ENCODE assay signal across 20 mouse cellular contexts in the genomic region with DNA sequence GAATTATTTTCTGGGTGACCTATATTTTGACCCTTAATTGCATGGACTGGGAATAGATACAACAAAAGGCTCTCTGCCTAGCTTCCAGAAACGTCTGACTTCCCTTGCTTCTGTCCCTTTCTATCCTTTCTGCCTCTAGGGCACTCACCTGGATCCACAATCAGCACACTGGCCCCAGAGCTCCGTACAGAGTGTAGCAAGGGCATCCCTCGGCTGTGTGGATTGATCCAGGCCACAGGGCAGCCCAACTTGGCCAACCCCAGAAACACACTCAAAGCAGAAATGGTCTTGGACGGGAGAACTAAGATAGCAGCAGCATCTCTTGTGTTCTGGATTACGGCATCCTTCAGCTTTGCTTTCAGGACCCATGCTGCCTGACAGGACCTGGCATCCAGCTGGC. TPM values are rescaled to one million over a fixed set of nuclear protein-coding genes. Genes with fewer than 3 reads are reported as not detected.
DNase-seq lines count a peak whose midpoint lies in the region; ATAC-seq and TF ChIP-seq lines count a peak whose summit lies in the region.
"Had no signal": no experiment of that assay in that cellular context is flagged by ENCODE, and none has a peak within 500 bp of the region (broad histone marks: within the 10 kb centered on the region; RNA-seq: fewer than 3 reads in every experiment).

No protein-coding gene starts in this region.

- H3K27ac ChIP-seq in liver, embryonic 14.5 days, result no peak overlapping the region
- no peak overlapping the region for H3K27ac ChIP-seq in liver, embryonic 12.5 days
- peak overlapping the region; percentile 58; the same call in 1 of the 2 replicates for H3K27ac ChIP-seq in liver, embryonic 16.5 days (ENCODE audit: low read length)
- peak overlapping the region; percentile 85 for H3K27ac ChIP-seq in liver, postnatal 0 days (ENCODE audit: low read depth)
- H3K27ac ChIP-seq: embryonic facial prominence, embryonic 10.5 days; embryonic facial prominence, embryonic 12.5 days; forebrain, embryonic 12.5 days had no signal

- no peak overlapping the region for H3K4me3 ChIP-seq in liver, embryonic 14.5 days (ENCODE audit: insufficient read depth in 1 of 2, low read depth in 2 of 2, low read length in 2 of 2)
- no peak overlapping the region for H3K4me3 ChIP-seq in liver, embryonic 12.5 days
- no peak overlapping the region for H3K4me3 ChIP-seq in liver, embryonic 16.5 days (ENCODE audit: low read depth, low read length)
- peak overlapping the region; percentile 34 for H3K4me3 ChIP-seq in liver, postnatal 0 days (ENCODE audit: low read depth, low read length)
- H3K4me3 ChIP-seq: embryonic facial prominence, embryonic 10.5 days; embryonic facial prominence, embryonic 12.5 days; forebrain, embryonic 12.5 days had no signal

- H3K4me2 ChIP-seq in liver, embryonic 14.5 days (ENCODE audit: low read depth), result 0 out of 2 replicates have a peak overlapping the region, but pooled peaks have one; percentile 11
- H3K4me2 ChIP-seq in liver, embryonic 12.5 days, result no peak overlapping the region
- peak overlapping the region; percentile 19 for H3K4me2 ChIP-seq in liver, embryonic 16.5 days (ENCODE audit: low read depth, low read length)
- H3K4me2 ChIP-seq in liver, postnatal 0 days (ENCODE audit: low read depth, low read length), result peak overlapping the region; percentile 68
- H3K4me2 ChIP-seq: embryonic facial prominence, embryonic 12.5 days; forebrain, embryonic 12.5 days had no signal

- H3K9me3 ChIP-seq in liver, embryonic 14.5 days (ENCODE audit: control insufficient read depth, low read length), result no peaks in the 10 kb centered on the region
- no peaks in the 10 kb centered on the region for H3K9me3 ChIP-seq in liver, embryonic 12.5 days (replicated peaks)
- H3K9me3 ChIP-seq in liver, embryonic 16.5 days (replicated peaks; ENCODE audit: control insufficient read depth, low read length), result no peaks in the 10 kb centered on the region
- H3K9me3 ChIP-seq in liver, postnatal 0 days (ENCODE audit: low read length), result no peaks in the 10 kb centered on the region
- H3K9me3 ChIP-seq: embryonic facial prominence, embryonic 10.5 days; embryonic facial prominence, embryonic 12.5 days; forebrain, embryonic 12.5 days had no signal

- 61% methylated on average over 5 of the region's 5 CpGs for WGBS in liver, embryonic 14.5 days (ENCODE audit: insufficient replicate concordance)
- WGBS in liver, embryonic 12.5 days (ENCODE audit: insufficient replicate concordance), result 59% methylated on average over 5 of the region's 5 CpGs
- WGBS in liver, embryonic 16.5 days (ENCODE audit: insufficient replicate concordance), result 49% methylated on average over 5 of the region's 5 CpGs
- 53% methylated on average over 5 of the region's 5 CpGs for WGBS in liver, postnatal 0 days (ENCODE audit: insufficient replicate concordance)

- H3K27me3 ChIP-seq in liver, embryonic 14.5 days (ENCODE audit: control insufficient read depth, insufficient read depth, low read length), result no peaks in the 10 kb centered on the region
- no peaks in the 10 kb centered on the region; the same call in 1 of the 2 replicates for H3K27me3 ChIP-seq in liver, embryonic 12.5 days (replicated peaks)
- H3K27me3 ChIP-seq in liver, embryonic 16.5 days (ENCODE audit: control insufficient read depth, insufficient read depth, low read depth, low read length), result no peaks in the 10 kb centered on the region
- H3K27me3 ChIP-seq in liver, postnatal 0 days (ENCODE audit: insufficient read depth, low read length), result no peaks in the 10 kb centered on the region
- H3K27me3 ChIP-seq: embryonic facial prominence, embryonic 12.5 days had no signal

- H3K4me1 ChIP-seq in liver, embryonic 14.5 days (replicated peaks; ENCODE audit: control insufficient read depth in 2 of 2, insufficient read depth in 2 of 2, low read length in 1 of 2), result no peaks in the 10 kb centered on the region
- no peaks in the 10 kb centered on the region for H3K4me1 ChIP-seq in liver, embryonic 12.5 days
- peaks cover 4% of the 10 kb centered on the region; the same call in 1 of the 2 replicates for H3K4me1 ChIP-seq in liver, embryonic 16.5 days (ENCODE audit: control insufficient read depth, low read depth, low read length)
- H3K4me1 ChIP-seq in liver, postnatal 0 days (ENCODE audit: insufficient read depth), result no peaks in the 10 kb centered on the region
- H3K4me1 ChIP-seq: embryonic facial prominence, embryonic 10.5 days; embryonic facial prominence, embryonic 12.5 days; forebrain, embryonic 12.5 days had no signal

- TF ChIP-seq EP300 in liver, embryonic 14.5 days (IDR thresholded peaks at IDR 0.05; ENCODE audit: low read depth), result no peak
- TF ChIP-seq EP300 in liver, postnatal 0 days (IDR thresholded peaks at IDR 0.05; ENCODE audit: low read depth), result no peak

- TF ChIP-seq CTCF in liver, embryonic 14.5 days (IDR thresholded peaks at IDR 0.05; ENCODE audit: low read depth), result no peak
- no peak for TF ChIP-seq CTCF in liver, postnatal 0 days (IDR thresholded peaks at IDR 0.05; ENCODE audit: low read depth)

- no peak for DNase-seq in liver, embryonic 14.5 days (ENCODE audit: low read depth in 3 of 3, low spot score in 3 of 3)
- DNase-seq in liver, postnatal 0 days, result no peak
- no peak for DNase-seq in adrenal gland, postnatal 36 days
- DNase-seq: adrenal gland, adult 2 months; adrenal gland, postnatal 10 days; adrenal gland, postnatal 25 days; cerebellum, adult 11-12 months; cerebellum, adult 2 months; cerebellum, adult 9-10 months; cerebellum, postnatal 10 days; cerebellum, postnatal 25 days had no signal

- ATAC-seq in liver, embryonic 14.5 days (ENCODE audit: insufficient read depth), result no peak
- ATAC-seq in liver, embryonic 12.5 days, result no peak
- ATAC-seq in liver, embryonic 16.5 days (ENCODE audit: low read depth), result no peak
- peak; percentile 59 for ATAC-seq in liver, postnatal 0 days
- ATAC-seq: forebrain, embryonic 14.5 days; forebrain, embryonic 16.5 days had no signal

- no peaks in the 10 kb centered on the region for H3K36me3 ChIP-seq in liver, embryonic 14.5 days (replicated peaks; ENCODE audit: control insufficient read depth, insufficient read depth, low read depth)
- H3K36me3 ChIP-seq in liver, embryonic 12.5 days, result no peaks in the 10 kb centered on the region
- H3K36me3 ChIP-seq in liver, embryonic 16.5 days (ENCODE audit: control insufficient read depth, insufficient read depth), result no peaks in the 10 kb centered on the region
- 0 out of 2 replicates have a peak, but pooled peaks cover 5% of the 10 kb centered on the region for H3K36me3 ChIP-seq in liver, postnatal 0 days (replicated peaks; ENCODE audit: insufficient read depth, low read length)
- H3K36me3 ChIP-seq: embryonic facial prominence, embryonic 10.5 days; embryonic facial prominence, embryonic 12.5 days; forebrain, embryonic 12.5 days had no signal

- 0 out of 2 replicates have a peak overlapping the region, but pooled peaks have one; percentile 13 for H3K9ac ChIP-seq in liver, embryonic 14.5 days (replicated peaks)
- no peak overlapping the region for H3K9ac ChIP-seq in liver, embryonic 12.5 days
- H3K9ac ChIP-seq in liver, embryonic 16.5 days (ENCODE audit: low read depth, low read length), result peak overlapping the region; percentile 6; the same call in 1 of the 2 replicates
- peak overlapping the region; percentile 58 for H3K9ac ChIP-seq in liver, postnatal 0 days (replicated peaks)
- H3K9ac ChIP-seq: embryonic facial prominence, embryonic 12.5 days; forebrain, embryonic 12.5 days had no signal

RNA-seq across cellular contexts. Expression of gene Slc27a5, which starts 0.8 kb away (rescaled TPM):
- polyA plus RNA-seq in liver, embryonic 14.5 days (2012; rRNA removed), result 4.9 and 7.7 TPM in 2 replicates
- polyA plus RNA-seq in liver, embryonic 14.5 days (2014; fragmentation: Nextera tagmentation; extraction: Ambion mirVana), result 10.1 and 10.7 TPM in 2 replicates
- polyA plus RNA-seq in liver, embryonic 12.5 days (2016; fragmentation: Nextera tagmentation; extraction: Ambion mirVana), result 1.3 and 1.5 TPM in 2 replicates
- 23.6 and 26.5 TPM in 2 replicates for polyA plus RNA-seq in liver, embryonic 16.5 days (2015; fragmentation: Nextera tagmentation; extraction: Ambion mirVana)
- 103 and 122 TPM in 2 replicates for polyA plus RNA-seq in liver, postnatal 0 days (2015; fragmentation: Nextera tagmentation; extraction: Ambion mirVana)
- total RNA-seq in adrenal gland, postnatal 36 days (2021), result under 1 TPM in 1 of 2 experiments, not detected in 1; 0.20 TPM
- total RNA-seq: adrenal gland, postnatal 25 days; MEL had no signal
- polyA plus RNA-seq: embryonic facial prominence, embryonic 10.5 days; embryonic facial prominence, embryonic 12.5 days; embryonic facial prominence, embryonic 14.5 days had no signal

RNA-seq across cellular contexts. Expression of gene Trim28, which starts 1.7 kb away (rescaled TPM):
- 119 and 138 TPM in 2 replicates for polyA plus RNA-seq in liver, embryonic 14.5 days (2012; rRNA removed)
- 93.4 and 111 TPM in 2 replicates for polyA plus RNA-seq in liver, embryonic 14.5 days (2014; fragmentation: Nextera tagmentation; extraction: Ambion mirVana)
- 201 and 203 TPM in 2 replicates for polyA plus RNA-seq in liver, embryonic 12.5 days (2016; fragmentation: Nextera tagmentation; extraction: Ambion mirVana)
- polyA plus RNA-seq in liver, embryonic 16.5 days (2015; fragmentation: Nextera tagmentation; extraction: Ambion mirVana), result 50.0 and 57.9 TPM in 2 replicates
- polyA plus RNA-seq in liver, postnatal 0 days (2015; fragmentation: Nextera tagmentation; extraction: Ambion mirVana), result 56.0 and 59.1 TPM in 2 replicates
- total RNA-seq in adrenal gland, postnatal 36 days (2021), result 100 to 1,000 TPM; 221 to 229 TPM

RNA-seq across cellular contexts. Expression of gene Zbtb45, which starts 12.6 kb away (rescaled TPM):
- 9.8 and 10.9 TPM in 2 replicates for polyA plus RNA-seq in liver, embryonic 14.5 days (2012; rRNA removed)
- polyA plus RNA-seq in liver, embryonic 14.5 days (2014; fragmentation: Nextera tagmentation; extraction: Ambion mirVana), result 10.5 and 13.4 TPM in 2 replicates
- polyA plus RNA-seq in liver, embryonic 12.5 days (2016; fragmentation: Nextera tagmentation; extraction: Ambion mirVana), result 16.2 and 20.0 TPM in 2 replicates
- 10.0 and 11.4 TPM in 2 replicates for polyA plus RNA-seq in liver, embryonic 16.5 days (2015; fragmentation: Nextera tagmentation; extraction: Ambion mirVana)
- 5.6 and 7.2 TPM in 2 replicates for polyA plus RNA-seq in liver, postnatal 0 days (2015; fragmentation: Nextera tagmentation; extraction: Ambion mirVana)
- total RNA-seq in adrenal gland, postnatal 36 days (2021), result 10 to 100 TPM; 11.7 to 13.6 TPM

RNA-seq across cellular contexts. Expression of gene Zfp446, which starts 19.6 kb away (rescaled TPM):
- polyA plus RNA-seq in liver, embryonic 14.5 days (2012; rRNA removed), result 2.1 and 2.4 TPM in 2 replicates
- 0.93 and 1.1 TPM in 2 replicates for polyA plus RNA-seq in liver, embryonic 14.5 days (2014; fragmentation: Nextera tagmentation; extraction: Ambion mirVana)
- polyA plus RNA-seq in liver, embryonic 12.5 days (2016; fragmentation: Nextera tagmentation; extraction: Ambion mirVana), result 5.4 and 5.7 TPM in 2 replicates
- 2.9 TPM in 2 replicates for polyA plus RNA-seq in liver, embryonic 16.5 days (2015; fragmentation: Nextera tagmentation; extraction: Ambion mirVana)
- polyA plus RNA-seq in liver, postnatal 0 days (2015; fragmentation: Nextera tagmentation; extraction: Ambion mirVana), result 1.6 and 1.8 TPM in 2 replicates
- 1 to 10 TPM; 5.9 to 7.6 TPM for total RNA-seq in adrenal gland, postnatal 36 days (2021)

RNA-seq across cellular contexts. Expression of gene Zfp324, which starts 31.6 kb away (rescaled TPM):
- polyA plus RNA-seq in liver, embryonic 14.5 days (2012; rRNA removed), result 1.7 and 1.8 TPM in 2 replicates
- polyA plus RNA-seq in liver, embryonic 14.5 days (2014; fragmentation: Nextera tagmentation; extraction: Ambion mirVana), result 2.0 and 2.4 TPM in 2 replicates
- polyA plus RNA-seq in liver, embryonic 12.5 days (2016; fragmentation: Nextera tagmentation; extraction: Ambion mirVana), result 4.4 and 5.1 TPM in 2 replicates
- 2.4 and 2.6 TPM in 2 replicates for polyA plus RNA-seq in liver, embryonic 16.5 days (2015; fragmentation: Nextera tagmentation; extraction: Ambion mirVana)
- 1.5 and 1.9 TPM in 2 replicates for polyA plus RNA-seq in liver, postnatal 0 days (2015; fragmentation: Nextera tagmentation; extraction: Ambion mirVana)
- total RNA-seq in adrenal gland, postnatal 36 days (2021), result 1 to 10 TPM; 9.3 to 9.5 TPM

Comparison
In these comparisons a context has a peak if more than half of its experiments do, and no peak if none do; other contexts are left out.
1. H3K27ac ChIP-seq: peak in liver, embryonic 16.5 days (single experiment) and liver, postnatal 0 days (single experiment); none in liver, embryonic 14.5 days (single experiment) and liver, embryonic 12.5 days (single experiment).